Mouse (Mus musculus): ENCODE results near the gene Wwox. TPM values are rescaled to one million over a fixed set of nuclear protein-coding genes. Genes with fewer than 3 reads are reported as not detected.

Wwox gene
- polyA plus RNA-seq, 1 experiment from 2014 or later: 12.9 TPM

- no peaks in the 10 kb centered on the region for H3K36me3 ChIP-seq (ENCODE audit: control insufficient read depth, insufficient read depth, low read length)
- H3K27ac ChIP-seq (ENCODE audit: low read length): no peak overlapping the region
- no peaks in the 10 kb centered on the region for H3K27me3 ChIP-seq (ENCODE audit: control insufficient read depth, insufficient read depth, low read length)
- 67% methylated on average over 4 of the region's 4 CpGs for WGBS
- no peak overlapping the region for H3K4me3 ChIP-seq (replicated peaks; ENCODE audit: low read length)
- H3K4me1 ChIP-seq (ENCODE audit: control insufficient read depth, insufficient read depth, low read length): no peaks in the 10 kb centered on the region
- no peak for ATAC-seq (ENCODE audit: insufficient read depth, low FRiP score)
- no peak overlapping the region for H3K4me2 ChIP-seq (ENCODE audit: low read depth, low read length)
- H3K9ac ChIP-seq (ENCODE audit: low read length): no peak overlapping the region
- no peaks in the 10 kb centered on the region for H3K9me3 ChIP-seq (replicated peaks; ENCODE audit: control insufficient read depth, low read length)
Observed at GRCm38 (mm10) chr8:114421544-114421943, 17.9 kb upstream of the Wwox start.

- no peak overlapping the region for H3K9ac ChIP-seq (ENCODE audit: low read length)
- no peaks in the 10 kb centered on the region for H3K9me3 ChIP-seq (replicated peaks; ENCODE audit: control insufficient read depth, low read length)
- no peak overlapping the region for H3K27ac ChIP-seq (ENCODE audit: low read length)
- no peaks in the 10 kb centered on the region for H3K27me3 ChIP-seq (ENCODE audit: control insufficient read depth, insufficient read depth, low read length)
- 10% methylated on average over 6 of the region's 6 CpGs for WGBS
- ATAC-seq (ENCODE audit: insufficient read depth, low FRiP score): no peak
- H3K4me1 ChIP-seq (ENCODE audit: control insufficient read depth, insufficient read depth, low read length): peaks cover 12% of the 10 kb centered on the region
- no peak overlapping the region for H3K4me2 ChIP-seq (ENCODE audit: low read depth, low read length)
- H3K36me3 ChIP-seq (ENCODE audit: control insufficient read depth, insufficient read depth, low read length): no peaks in the 10 kb centered on the region
- H3K4me3 ChIP-seq (replicated peaks; ENCODE audit: low read length): no peak overlapping the region
Observed at GRCm38 (mm10) chr8:114438236-114438635, 1.2 kb upstream of the Wwox start.

DNA sequence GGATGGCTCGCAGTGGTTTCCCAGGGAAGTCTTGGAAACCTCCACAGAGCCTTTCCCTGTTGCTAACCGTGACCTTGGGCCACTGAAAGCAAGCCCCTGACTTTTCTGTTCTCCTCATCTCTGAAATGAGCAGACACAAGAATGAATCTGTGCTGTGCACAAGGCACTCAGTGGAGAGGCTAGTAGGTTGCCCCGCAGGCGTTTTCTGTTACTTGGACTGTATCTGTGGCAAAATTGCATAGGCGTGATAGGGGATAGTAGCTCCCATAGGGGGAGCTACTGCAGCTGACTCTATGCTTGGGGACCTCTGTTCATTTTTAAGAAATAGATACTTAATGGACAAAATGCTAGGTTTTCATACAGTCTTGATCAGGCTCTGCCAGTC is 742 bp downstream of the Wwox start:
- no peak for ATAC-seq (ENCODE audit: insufficient read depth, low FRiP score)
- H3K27me3 ChIP-seq (ENCODE audit: control insufficient read depth, insufficient read depth, low read length): no peaks in the 10 kb centered on the region
- peaks cover 12% of the 10 kb centered on the region for H3K4me1 ChIP-seq (ENCODE audit: control insufficient read depth, insufficient read depth, low read length)
- H3K9ac ChIP-seq (ENCODE audit: low read length): peak overlapping the region; percentile 80
- H3K4me2 ChIP-seq (ENCODE audit: low read depth, low read length): peak overlapping the region; percentile 77
- 25% methylated on average over 5 of the region's 5 CpGs for WGBS
- peak overlapping the region; percentile 78 for H3K4me3 ChIP-seq (replicated peaks; ENCODE audit: low read length)
- no peaks in the 10 kb centered on the region for H3K9me3 ChIP-seq (replicated peaks; ENCODE audit: control insufficient read depth, low read length)
- H3K36me3 ChIP-seq (ENCODE audit: control insufficient read depth, insufficient read depth, low read length): no peaks in the 10 kb centered on the region
- H3K27ac ChIP-seq (ENCODE audit: low read length): peak overlapping the region; percentile 82

DNA sequence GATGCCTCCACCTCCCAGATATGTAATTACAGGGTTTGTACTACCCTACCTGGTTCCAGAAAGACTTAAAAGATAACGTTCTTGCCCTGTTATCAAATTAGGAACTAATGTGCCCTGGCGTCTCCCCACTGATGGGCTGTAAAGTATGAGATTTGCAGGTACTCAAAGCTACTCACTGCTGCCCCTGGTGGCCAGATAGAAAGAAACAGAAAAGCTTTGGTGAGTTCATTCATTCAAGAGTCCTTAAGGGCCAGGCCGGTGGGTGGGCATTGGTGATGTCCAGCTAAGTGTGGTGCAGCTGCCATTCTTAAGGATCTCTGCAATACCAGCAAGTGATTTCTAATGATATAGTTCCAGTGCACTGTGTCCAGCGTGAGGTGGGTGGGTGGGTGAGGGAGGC is 2.2 kb downstream of the Wwox start:
- 82% methylated on average over 4 of the region's 4 CpGs for WGBS
- Histone ChIP-seq H3K4me2 (ENCODE audit: low read depth, low read length) (no peak overlapping the region), H3K4me3 (replicated peaks; ENCODE audit: low read length) (no peak overlapping the region), H3K27ac (ENCODE audit: low read length) (no peak overlapping the region), H3K9ac (ENCODE audit: low read length) (no peak overlapping the region), H3K9me3 (replicated peaks; ENCODE audit: control insufficient read depth, low read length) (no peaks in the 10 kb centered on the region), H3K27me3 (ENCODE audit: control insufficient read depth, insufficient read depth, low read length) (no peaks in the 10 kb centered on the region), H3K36me3 (ENCODE audit: control insufficient read depth, insufficient read depth, low read length) (no peaks in the 10 kb centered on the region), H3K4me1 (ENCODE audit: control insufficient read depth, insufficient read depth, low read length) (peaks cover 12% of the 10 kb centered on the region)
- no peak for ATAC-seq (ENCODE audit: insufficient read depth, low FRiP score)

- 71% methylated on average over 7 of the region's 7 CpGs for WGBS
- no peak overlapping the region for H3K4me2 ChIP-seq (ENCODE audit: low read depth, low read length)
Observed at GRCm38 (mm10) chr8:114446884-114447283, 7.4 kb downstream of the Wwox start.

GRCm38 (mm10) chr8:114452278-114452677 is 12.8 kb downstream of the Wwox start:
- Histone ChIP-seq H3K27ac (ENCODE audit: low read length) (no peak overlapping the region), H3K4me3 (replicated peaks; ENCODE audit: low read length) (no peak overlapping the region), H3K36me3 (ENCODE audit: control insufficient read depth, insufficient read depth, low read length) (peaks cover 8% of the 10 kb centered on the region; the same call in 1 of the 2 replicates), H3K4me1 (ENCODE audit: control insufficient read depth, insufficient read depth, low read length) (0 out of 2 replicates have a peak, but pooled peaks cover 2% of the 10 kb centered on the region), H3K9ac (ENCODE audit: low read length) (no peak overlapping the region), H3K4me2 (ENCODE audit: low read depth, low read length) (no peak overlapping the region), H3K9me3 (replicated peaks; ENCODE audit: control insufficient read depth, low read length) (no peaks in the 10 kb centered on the region), H3K27me3 (ENCODE audit: control insufficient read depth, insufficient read depth, low read length) (no peaks in the 10 kb centered on the region)
- no peak for ATAC-seq (ENCODE audit: insufficient read depth, low FRiP score)
- WGBS: 85% methylated on average over 8 of the region's 8 CpGs

More at GRCm38 (mm10) chr8:114446884-114447283, 7.4 kb downstream of the Wwox start:
- H3K27me3 ChIP-seq (ENCODE audit: control insufficient read depth, insufficient read depth, low read length): no peaks in the 10 kb centered on the region
- no peak for ATAC-seq (ENCODE audit: insufficient read depth, low FRiP score)
- no peak overlapping the region for H3K9ac ChIP-seq (ENCODE audit: low read length)
- H3K36me3 ChIP-seq (ENCODE audit: control insufficient read depth, insufficient read depth, low read length): peaks cover 8% of the 10 kb centered on the region; the same call in 1 of the 2 replicates
- no peaks in the 10 kb centered on the region for H3K9me3 ChIP-seq (replicated peaks; ENCODE audit: control insufficient read depth, low read length)
- no peak overlapping the region for H3K4me3 ChIP-seq (replicated peaks; ENCODE audit: low read length)
- H3K27ac ChIP-seq (ENCODE audit: low read length): no peak overlapping the region
- H3K4me1 ChIP-seq (ENCODE audit: control insufficient read depth, insufficient read depth, low read length): no peaks in the 10 kb centered on the region

DNA sequence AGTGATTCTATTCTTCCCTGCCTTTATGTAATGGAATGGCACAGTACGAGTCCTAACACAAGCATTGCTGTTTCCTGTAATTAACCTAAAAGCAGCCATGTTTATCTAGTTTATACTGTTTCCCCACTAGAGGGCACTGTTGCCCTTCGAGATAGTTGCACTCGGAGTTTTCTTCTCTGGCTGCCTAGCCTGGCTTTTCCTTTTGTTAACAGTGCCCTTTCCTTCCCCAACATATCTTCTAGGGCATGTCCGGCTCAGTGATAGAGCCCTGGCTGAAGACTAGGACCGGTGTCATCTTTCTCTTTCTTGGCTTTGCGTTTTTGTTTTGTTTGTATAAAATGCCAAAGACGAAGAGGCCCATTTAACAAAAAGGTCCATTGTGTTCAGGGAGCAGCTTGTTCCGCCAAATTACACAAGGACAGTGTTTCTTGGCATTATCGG is 13.3 kb downstream of the Wwox start:
- no peak for ATAC-seq (ENCODE audit: insufficient read depth, low FRiP score)
- Histone ChIP-seq H3K36me3 (ENCODE audit: control insufficient read depth, insufficient read depth, low read length) (peaks cover 8% of the 10 kb centered on the region; the same call in 1 of the 2 replicates), H3K4me1 (ENCODE audit: control insufficient read depth, insufficient read depth, low read length) (0 out of 2 replicates have a peak, but pooled peaks cover 4% of the 10 kb centered on the region), H3K27me3 (ENCODE audit: control insufficient read depth, insufficient read depth, low read length) (no peaks in the 10 kb centered on the region), H3K4me3 (replicated peaks; ENCODE audit: low read length) (no peak overlapping the region), H3K9ac (ENCODE audit: low read length) (no peak overlapping the region), H3K27ac (ENCODE audit: low read length) (no peak overlapping the region), H3K9me3 (replicated peaks; ENCODE audit: control insufficient read depth, low read length) (no peaks in the 10 kb centered on the region), H3K4me2 (ENCODE audit: low read depth, low read length) (peak overlapping the region; percentile 28; the same call in 1 of the 2 replicates)
- 13% methylated on average over 9 of the region's 9 CpGs for WGBS

GRCm38 (mm10) chr8:114455302-114455701 is 15.8 kb downstream of the Wwox start:
- H3K36me3 ChIP-seq (ENCODE audit: control insufficient read depth, insufficient read depth, low read length): no peaks in the 10 kb centered on the region
- H3K9ac ChIP-seq (ENCODE audit: low read length): no peak overlapping the region
- H3K4me3 ChIP-seq (replicated peaks; ENCODE audit: low read length): no peak overlapping the region
- WGBS: 92% methylated on average over 8 of the region's 8 CpGs
- H3K27me3 ChIP-seq (ENCODE audit: control insufficient read depth, insufficient read depth, low read length): no peaks in the 10 kb centered on the region
- 0 out of 2 replicates have a peak, but pooled peaks cover 5% of the 10 kb centered on the region for H3K4me1 ChIP-seq (ENCODE audit: control insufficient read depth, insufficient read depth, low read length)
- no peak overlapping the region for H3K27ac ChIP-seq (ENCODE audit: low read length)
- ATAC-seq (ENCODE audit: insufficient read depth, low FRiP score): no peak
- no peaks in the 10 kb centered on the region for H3K9me3 ChIP-seq (replicated peaks; ENCODE audit: control insufficient read depth, low read length)
- no peak overlapping the region for H3K4me2 ChIP-seq (ENCODE audit: low read depth, low read length)

DNA sequence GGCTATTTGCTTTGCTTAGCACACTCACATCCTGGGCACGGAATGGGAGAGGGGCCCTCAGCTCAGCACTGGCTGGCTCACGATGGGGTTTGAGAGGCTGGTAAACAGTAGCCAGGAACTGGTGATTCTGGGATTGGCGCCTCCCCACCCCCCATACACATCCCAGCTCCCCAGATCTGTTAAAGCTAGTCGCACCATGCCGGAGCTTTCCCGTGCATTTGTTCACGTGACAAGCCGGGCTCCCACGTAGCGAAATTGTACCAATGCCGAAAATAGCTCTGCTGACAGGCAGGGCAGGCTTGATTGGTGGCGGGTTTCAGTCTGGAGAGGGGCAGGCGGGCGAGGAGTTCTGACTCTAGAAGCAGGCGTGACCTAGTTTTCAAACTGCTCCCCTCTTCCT is 16.5 kb downstream of the Wwox start:
- Histone ChIP-seq H3K4me2 (ENCODE audit: low read depth, low read length) (peak overlapping the region; percentile 36), H3K27ac (ENCODE audit: low read length) (0 out of 2 replicates have a peak overlapping the region, but pooled peaks have one; percentile 30), H3K27me3 (ENCODE audit: control insufficient read depth, insufficient read depth, low read length) (no peaks in the 10 kb centered on the region), H3K4me3 (replicated peaks; ENCODE audit: low read length) (no peak overlapping the region; the same call in 1 of the 2 replicates), H3K4me1 (ENCODE audit: control insufficient read depth, insufficient read depth, low read length) (0 out of 2 replicates have a peak, but pooled peaks cover 5% of the 10 kb centered on the region), H3K36me3 (ENCODE audit: control insufficient read depth, insufficient read depth, low read length) (no peaks in the 10 kb centered on the region), H3K9ac (ENCODE audit: low read length) (0 out of 2 replicates have a peak overlapping the region, but pooled peaks have one; percentile 14), H3K9me3 (replicated peaks; ENCODE audit: control insufficient read depth, low read length) (no peaks in the 10 kb centered on the region)
- WGBS: 67% methylated on average over 15 of the region's 15 CpGs
- no peak for ATAC-seq (ENCODE audit: insufficient read depth, low FRiP score)

Measured in stomach, embryonic 16.5 days (tissue).